Mouse (Mus musculus): ENCODE results near the gene Mtf1. TPM values are rescaled to one million over a fixed set of nuclear protein-coding genes. Genes with fewer than 3 reads are reported as not detected.

Mtf1 gene
- polyA plus RNA-seq, 1 experiment from 2014 or later = 10.3 TPM

DNA sequence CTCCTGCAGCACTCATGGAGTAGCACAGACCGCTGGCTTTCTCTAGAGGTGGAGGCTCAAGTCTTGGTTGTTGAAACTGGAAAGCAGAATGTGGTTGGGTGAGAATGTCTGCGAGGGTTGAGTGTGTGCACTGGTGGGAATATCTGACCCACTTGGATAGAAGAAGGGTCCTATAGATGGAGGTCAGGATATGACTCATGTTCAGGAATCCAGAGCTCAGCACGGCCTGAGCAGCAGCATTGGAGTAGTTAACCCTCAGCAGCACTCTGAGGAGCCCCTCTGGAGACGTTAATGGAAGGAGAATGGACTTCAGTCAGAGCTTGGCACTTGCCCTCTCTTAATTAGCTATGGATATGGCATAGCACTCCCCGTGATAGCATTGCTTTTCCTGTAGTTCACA lies 27.8 kb downstream of the Mtf1 start:
- WGBS = 66% methylated on average over 5 of the region's 5 CpGs

GRCm38 (mm10) chr4:124832796-124833195 lies 30.9 kb downstream of the Mtf1 start:
- H3K4me1 ChIP-seq = no peaks in the 10 kb centered on the region
- no peak overlapping the region for H3K27ac ChIP-seq (replicated peaks)
- no peak overlapping the region for H3K4me2 ChIP-seq
- WGBS = 92% methylated on average over 10 of the region's 10 CpGs
- ATAC-seq (ENCODE audit: extremely low read depth, insufficient number of reproducible peaks, low FRiP score, low TSS enrichment) = no peak
- H3K9ac ChIP-seq = no peak overlapping the region
- no peaks in the 10 kb centered on the region for H3K27me3 ChIP-seq (replicated peaks)
- H3K36me3 ChIP-seq = peaks cover 62% of the 10 kb centered on the region
- H3K9me3 ChIP-seq = no peaks in the 10 kb centered on the region
- no peak overlapping the region for H3K4me3 ChIP-seq

More for the DNA sequence above, 27.8 kb downstream of the Mtf1 start:
- Histone ChIP-seq H3K4me2 (no peak overlapping the region), H3K27me3 (replicated peaks) (no peaks in the 10 kb centered on the region), H3K27ac (replicated peaks) (no peak overlapping the region), H3K9me3 (no peaks in the 10 kb centered on the region), H3K4me1 (no peaks in the 10 kb centered on the region), H3K9ac (no peak overlapping the region), H3K36me3 (peaks cover 72% of the 10 kb centered on the region), H3K4me3 (no peak overlapping the region)
- no peak for ATAC-seq (ENCODE audit: extremely low read depth, insufficient number of reproducible peaks, low FRiP score, low TSS enrichment)

DNA sequence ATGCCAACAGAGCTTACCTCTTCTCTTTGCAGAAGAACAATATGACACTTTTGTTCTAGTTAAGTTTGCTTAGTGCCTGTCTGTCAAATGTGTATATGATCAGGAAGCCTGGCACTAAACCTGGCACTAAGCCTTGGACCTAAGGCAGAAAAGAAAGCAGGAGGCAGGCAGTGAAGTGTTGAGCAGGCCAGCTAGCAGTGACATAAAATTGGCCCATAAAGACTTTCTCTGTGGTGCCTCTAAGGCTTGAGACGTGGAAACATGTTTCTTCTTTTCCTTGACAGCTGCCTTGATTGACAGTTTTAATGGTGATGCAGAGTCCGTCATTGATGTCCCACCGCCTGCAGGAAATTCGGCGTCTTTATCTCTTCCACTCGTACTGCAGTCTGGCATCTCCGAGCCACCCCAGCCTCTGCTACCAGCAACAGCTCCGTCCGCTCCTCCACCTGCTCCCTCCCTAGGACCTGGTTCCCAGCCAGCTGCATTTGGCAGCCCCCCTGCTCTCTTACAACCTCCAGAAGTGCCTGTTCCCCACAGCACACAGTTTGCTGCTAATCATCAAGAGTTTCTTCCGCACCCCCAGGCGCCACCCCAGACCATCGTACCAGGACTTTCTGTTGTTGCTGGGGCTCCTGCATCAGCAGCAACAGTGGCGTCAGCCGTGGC lies 36.3 kb downstream of the Mtf1 start:
- no peak overlapping the region for H3K4me2 ChIP-seq
- ATAC-seq (ENCODE audit: extremely low read depth, insufficient number of reproducible peaks, low FRiP score, low TSS enrichment) = no peak
- H3K4me1 ChIP-seq = no peaks in the 10 kb centered on the region
- no peaks in the 10 kb centered on the region for H3K27me3 ChIP-seq (replicated peaks)
- H3K36me3 ChIP-seq = peaks cover 78% of the 10 kb centered on the region
- no peak overlapping the region for H3K9ac ChIP-seq
- H3K27ac ChIP-seq (replicated peaks) = no peak overlapping the region
- 76% methylated on average over 14 of the region's 14 CpGs for WGBS
- H3K9me3 ChIP-seq = no peaks in the 10 kb centered on the region
- H3K4me3 ChIP-seq = no peak overlapping the region

DNA sequence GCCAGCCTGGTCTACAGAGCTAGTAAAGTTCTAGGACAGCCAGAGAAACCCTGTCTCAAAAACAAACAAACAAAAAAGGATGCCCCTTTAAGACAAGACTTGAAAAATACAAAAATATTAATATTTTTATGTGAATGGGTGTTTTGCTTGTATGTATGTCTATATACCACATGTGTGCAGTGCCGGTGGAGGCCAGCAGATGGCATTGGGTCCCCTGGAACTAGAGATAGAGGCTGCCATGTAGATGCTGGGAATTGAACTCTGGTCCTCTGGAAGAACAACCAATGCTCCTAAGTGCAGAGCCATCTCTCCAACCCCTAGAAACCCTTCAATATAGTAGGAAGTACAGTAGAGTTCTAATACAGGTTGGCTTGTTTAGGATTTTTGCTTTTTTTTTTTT lies 39.1 kb downstream of the Mtf1 start:
- WGBS = 95% methylated on average over 1 of the region's 1 CpGs

GRCm38 (mm10) chr4:124843493-124843892 lies 41.6 kb downstream of the Mtf1 start:
- 43% methylated on average over 11 of the region's 11 CpGs for WGBS
- H3K27me3 ChIP-seq (replicated peaks) = no peaks in the 10 kb centered on the region
- H3K9ac ChIP-seq = no peak overlapping the region
- peaks cover 50% of the 10 kb centered on the region for H3K36me3 ChIP-seq
- H3K9me3 ChIP-seq = no peaks in the 10 kb centered on the region
- H3K4me2 ChIP-seq = no peak overlapping the region
- peaks cover 6% of the 10 kb centered on the region; the same call in 1 of the 2 replicates for H3K4me1 ChIP-seq
- ATAC-seq (ENCODE audit: extremely low read depth, insufficient number of reproducible peaks, low FRiP score, low TSS enrichment) = no peak
- no peak overlapping the region for H3K4me3 ChIP-seq
- no peak overlapping the region for H3K27ac ChIP-seq (replicated peaks)

More for the DNA sequence above, 39.1 kb downstream of the Mtf1 start:
- H3K9me3 ChIP-seq = no peaks in the 10 kb centered on the region
- no peak overlapping the region for H3K9ac ChIP-seq
- ATAC-seq (ENCODE audit: extremely low read depth, insufficient number of reproducible peaks, low FRiP score, low TSS enrichment) = no peak
- H3K4me2 ChIP-seq = no peak overlapping the region
- H3K4me3 ChIP-seq = no peak overlapping the region
- H3K27me3 ChIP-seq (replicated peaks) = no peaks in the 10 kb centered on the region
- H3K27ac ChIP-seq (replicated peaks) = no peak overlapping the region
- peaks cover 66% of the 10 kb centered on the region for H3K36me3 ChIP-seq
- no peaks in the 10 kb centered on the region for H3K4me1 ChIP-seq

DNA sequence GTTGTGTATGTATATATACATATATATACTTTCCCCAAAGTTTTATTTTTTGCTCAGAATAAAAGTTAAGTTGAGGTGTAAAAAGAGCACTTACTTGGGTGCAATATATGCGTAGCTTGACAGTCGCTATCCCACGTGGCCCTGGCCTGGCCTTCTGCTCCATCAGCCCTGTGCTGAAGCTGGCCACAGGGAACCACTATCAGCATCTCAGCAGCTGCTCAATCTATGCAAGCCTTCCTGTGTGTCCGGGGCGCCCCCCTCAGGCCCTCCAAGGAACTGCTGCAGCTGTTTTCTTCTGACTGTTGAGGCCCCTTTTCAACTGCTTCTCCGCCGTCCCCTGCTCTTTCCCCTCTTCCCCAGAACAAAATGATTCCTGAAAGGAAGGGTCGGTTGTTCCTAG lies 45.7 kb downstream of the Mtf1 start:
- Histone ChIP-seq H3K9me3 (no peaks in the 10 kb centered on the region), H3K4me2 (no peak overlapping the region), H3K36me3 (peaks cover 14% of the 10 kb centered on the region), H3K27me3 (replicated peaks) (no peaks in the 10 kb centered on the region), H3K27ac (replicated peaks) (no peak overlapping the region), H3K9ac (no peak overlapping the region), H3K4me1 (peaks cover 25% of the 10 kb centered on the region), H3K4me3 (no peak overlapping the region)
- no peak for ATAC-seq (ENCODE audit: extremely low read depth, insufficient number of reproducible peaks, low FRiP score, low TSS enrichment)
- whole genome bisulfite sequencing = 10% methylated on average over 8 of the region's 8 CpGs

- WGBS = 3% methylated on average over 24 of the region's 24 CpGs
- H3K27ac ChIP-seq (replicated peaks) = peak overlapping the region; percentile 93
- no peak for ATAC-seq (ENCODE audit: extremely low read depth, insufficient number of reproducible peaks, low FRiP score, low TSS enrichment)
Observed at GRCm38 (mm10) chr4:124849631-124850260, 47.8 kb downstream of the Mtf1 start.

GRCm38 (mm10) chr4:124850261-124850913 lies 48.5 kb downstream of the Mtf1 start, which contains the start of gene Yrdc:
Yrdc (plus strand) TSS chr4:124850679.
- H3K27me3 ChIP-seq (replicated peaks) = no peaks in the 10 kb centered on the region
- H3K36me3 ChIP-seq = peaks cover 29% of the 10 kb centered on the region
- H3K4me2 ChIP-seq = peak within 1 kb of the TSS; percentile 95
- H3K9me3 ChIP-seq = no peaks in the 10 kb centered on the region
- peak; percentile 91 for ATAC-seq (ENCODE audit: extremely low read depth, insufficient number of reproducible peaks, low FRiP score, low TSS enrichment)
- peak within 1 kb of the TSS; percentile 94 for H3K9ac ChIP-seq
- WGBS = 1% methylated on average over 64 of the region's 90 CpGs
- peak within 1 kb of the TSS; percentile 93 for H3K27ac ChIP-seq (replicated peaks)
- peak within 1 kb of the TSS; percentile 78 for H3K4me3 ChIP-seq
- H3K4me1 ChIP-seq = peaks cover 26% of the 10 kb centered on the region

More at GRCm38 (mm10) chr4:124849631-124850260, 47.8 kb downstream of the Mtf1 start:
- Histone ChIP-seq H3K4me3 (peak overlapping the region; percentile 78), H3K9me3 (no peaks in the 10 kb centered on the region), H3K36me3 (peaks cover 25% of the 10 kb centered on the region), H3K4me1 (peaks cover 26% of the 10 kb centered on the region), H3K27me3 (replicated peaks) (no peaks in the 10 kb centered on the region), H3K4me2 (peak overlapping the region; percentile 81), H3K9ac (peak overlapping the region; percentile 94)

- Histone ChIP-seq H3K4me3 (peak within 1 kb of the TSS; percentile 78), H3K4me2 (peak within 1 kb of the TSS; percentile 95), H3K9me3 (no peaks in the 10 kb centered on the region), H3K9ac (peak within 1 kb of the TSS; percentile 94), H3K4me1 (peaks cover 26% of the 10 kb centered on the region), H3K27ac (replicated peaks) (peak within 1 kb of the TSS; percentile 93), H3K27me3 (replicated peaks) (no peaks in the 10 kb centered on the region), H3K36me3 (peaks cover 36% of the 10 kb centered on the region)
- under 1% methylated on average over 70 of the region's 75 CpGs for WGBS
- ATAC-seq (ENCODE audit: extremely low read depth, insufficient number of reproducible peaks, low FRiP score, low TSS enrichment) = peak; percentile 25
Observed at GRCm38 (mm10) chr4:124850933-124851658, 49.2 kb downstream of the Mtf1 start, which contains the start of gene 1110065P20Rik. 1110065P20Rik (minus strand) TSS chr4:124851196.

DNA sequence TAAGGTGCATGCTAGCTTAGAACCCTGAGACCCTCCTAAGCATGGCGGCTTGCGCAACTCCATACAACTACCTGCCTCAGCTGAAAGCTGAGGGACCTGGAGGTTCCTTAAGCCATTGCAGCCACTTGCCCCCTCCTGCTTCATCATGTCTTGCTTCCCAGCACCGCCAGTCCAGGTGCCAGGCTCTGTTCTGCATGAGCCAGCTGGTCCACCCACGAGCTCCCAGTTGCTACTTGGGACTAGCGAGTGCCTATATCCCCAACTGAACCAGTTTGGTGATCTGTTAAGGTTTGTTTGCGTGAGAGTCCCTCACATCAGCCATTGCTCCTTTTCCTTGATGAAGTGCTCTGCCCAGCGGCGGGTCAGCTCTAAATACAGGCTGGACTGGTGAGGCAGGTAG lies 54.4 kb downstream of the Mtf1 start:
- H3K4me3 ChIP-seq = no peak overlapping the region
- peaks cover 13% of the 10 kb centered on the region for H3K27me3 ChIP-seq (replicated peaks)
- no peak overlapping the region for H3K4me2 ChIP-seq
- peaks cover 22% of the 10 kb centered on the region for H3K4me1 ChIP-seq
- no peak overlapping the region for H3K9ac ChIP-seq
- no peak overlapping the region for H3K27ac ChIP-seq (replicated peaks)
- no peak for ATAC-seq (ENCODE audit: extremely low read depth, insufficient number of reproducible peaks, low FRiP score, low TSS enrichment)
- 91% methylated on average over 8 of the region's 8 CpGs for WGBS
- peaks cover 47% of the 10 kb centered on the region for H3K36me3 ChIP-seq
- no peaks in the 10 kb centered on the region for H3K9me3 ChIP-seq

DNA sequence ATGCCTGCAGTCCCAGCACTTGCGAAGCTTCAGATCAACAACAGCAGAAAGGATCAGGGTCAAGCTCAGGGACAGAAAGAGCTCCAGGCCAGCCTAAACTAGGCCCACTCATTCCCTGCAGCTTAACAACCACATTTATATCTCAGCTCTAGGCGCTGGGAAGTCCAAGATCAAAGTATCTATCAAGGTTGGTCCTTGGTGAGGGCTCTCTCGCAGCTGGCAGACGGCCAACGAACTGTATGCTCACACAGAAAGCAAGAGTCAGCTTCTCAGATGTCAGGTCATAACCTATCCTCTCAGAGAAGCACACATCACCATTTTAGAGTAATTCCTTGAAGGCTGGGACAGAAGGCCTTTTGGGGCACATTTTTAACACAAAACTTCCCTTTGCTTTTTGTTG lies 56.5 kb downstream of the Mtf1 start:
- Histone ChIP-seq H3K4me2 (no peak overlapping the region), H3K9ac (no peak overlapping the region), H3K27me3 (replicated peaks) (peaks cover 34% of the 10 kb centered on the region), H3K4me1 (peaks cover 22% of the 10 kb centered on the region), H3K36me3 (peaks cover 35% of the 10 kb centered on the region), H3K27ac (replicated peaks) (no peak overlapping the region), H3K9me3 (no peaks in the 10 kb centered on the region), H3K4me3 (no peak overlapping the region)
- ATAC-seq (ENCODE audit: extremely low read depth, insufficient number of reproducible peaks, low FRiP score, low TSS enrichment) = no peak
- 51% methylated on average over 5 of the region's 5 CpGs for WGBS

Measured in heart, embryonic 13.5 days (tissue).